Mouse (Mus musculus) olfactory bulb, adult 2 months (tissue): ENCODE data around the gene Hbb-bh2. TPM values are rescaled to one million over a fixed set of nuclear protein-coding genes. Genes with fewer than 3 reads are reported as not detected.
"Not testable (repeated sequence)": the region's sequence is repeated elsewhere in the genome, so short reads cannot be mapped to it uniquely, and the experiment has no call there.

Experiments used
- H3K27ac ChIP-seq: fragments of 200-500 bp; 2 replicates; pipeline ENCODE4 v1.5.1; 2012; ENCODE audit warnings: low read depth, low read length; ENCODE audit not compliant: insufficient read depth
- H3K4me1 ChIP-seq: fragments of 200-500 bp; 2 replicates; pipeline ENCODE4 v1.6.1; 2012; ENCODE audit warnings: low read length; ENCODE audit not compliant: control insufficient read depth, insufficient read depth
- H3K4me3 ChIP-seq: fragments of 200-500 bp; 2 replicates; pipeline ENCODE4 v1.5.1; 2012; ENCODE audit warnings: mild to moderate bottlenecking, low read depth, low read length, moderate library complexity; ENCODE audit not compliant: insufficient read depth
- CTCF ChIP-seq: fragments of 200-500 bp; IDR thresholded peaks from 2 replicates; pipeline ENCODE4 v1.5.1; 2012; ENCODE audit warnings: low read depth, mild to moderate bottlenecking, low read length, moderate library complexity; ENCODE audit not compliant: insufficient read depth
- POLR2A ChIP-seq: fragments of 200-500 bp; IDR thresholded peaks from 2 replicates; pipeline ENCODE4 v1.6.1; 2012; ENCODE audit warnings: mild to moderate bottlenecking, low read depth, low read length, moderate library complexity; ENCODE audit not compliant: insufficient read depth
- WGBS: fragments of 180-500 bp; shearing (Covaris S2); methylation state at CpG from one replicate; pipeline ENCODE4 v1.1.7; 2018; 5-methylcytosine and 5-hydroxymethylcytosine counted together
- polyA plus RNA-seq: library from polyadenylated mRNA; stranded (reverse); fragments of >200 nt; gene quantifications from 2 replicates; pipeline ENCODE4 v1.2.4, GENCODE M21; 2012; ENCODE audit warnings: low replicate concordance; ENCODE audit not compliant: missing spikeins, insufficient read depth, insufficient read length

Gene Hbb-bh2
- polyA plus RNA-seq, 1 experiment, result not detected

DNA sequence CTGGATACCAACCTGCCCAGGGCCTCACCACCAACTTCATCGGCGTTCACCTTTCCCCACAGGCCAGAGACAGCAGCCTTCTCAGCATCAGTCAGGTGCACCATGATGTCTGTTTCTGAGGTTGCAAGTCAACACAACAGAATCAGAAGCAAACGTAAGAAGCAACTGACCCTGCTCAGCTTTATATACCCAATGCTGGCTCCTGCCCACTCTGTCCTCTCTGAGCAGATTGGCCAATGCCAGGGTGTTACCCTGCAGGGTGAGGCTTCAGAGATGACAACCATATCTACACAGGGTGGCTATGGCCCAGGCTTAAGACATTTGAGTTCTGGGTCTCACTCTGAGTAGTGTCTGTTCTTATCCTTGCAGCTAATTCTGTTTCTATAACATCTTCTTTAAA is 26.6 kb downstream of the Hbb-bh2 start, which contains the start of gene Hbb-bt:
Gene Hbb-bt, minus strand, starts transcription at position 231 of the 400 bp plus-strand sequence.
- Histone ChIP-seq H3K27ac (no peak within 1 kb of the TSS), H3K4me3 (no peak within 1 kb of the TSS), H3K4me1 (no peaks in the 10 kb centered on the region)
- TF ChIP-seq POLR2A (no peak), CTCF (no peak)
- WGBS, result 82% methylated on average over 3 of the region's 3 CpGs

DNA sequence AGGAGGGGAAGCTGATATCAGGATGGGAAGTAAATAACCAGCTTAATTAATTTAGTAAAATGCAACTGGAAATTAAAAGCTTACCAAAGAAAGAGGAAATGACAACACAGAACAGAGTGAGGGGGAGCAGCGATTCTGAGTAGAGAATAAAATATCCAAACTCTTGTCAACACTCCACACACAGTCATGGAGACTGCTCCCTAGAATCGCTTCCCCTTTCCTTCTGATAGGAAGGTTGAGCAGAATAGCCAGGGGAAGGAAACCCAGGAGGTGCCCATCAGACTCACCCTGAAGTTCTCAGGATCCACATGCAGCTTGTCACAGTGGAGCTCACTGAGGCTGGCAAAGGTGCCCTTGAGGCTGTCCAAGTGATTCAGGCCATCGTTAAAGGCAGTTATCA is 27.2 kb downstream of the Hbb-bh2 start:
- H3K4me1 ChIP-seq, H3K27ac ChIP-seq: not testable (repeated sequence)
- WGBS, result no CpG with 5 or more reads among the region's 3 CpGs

DNA sequence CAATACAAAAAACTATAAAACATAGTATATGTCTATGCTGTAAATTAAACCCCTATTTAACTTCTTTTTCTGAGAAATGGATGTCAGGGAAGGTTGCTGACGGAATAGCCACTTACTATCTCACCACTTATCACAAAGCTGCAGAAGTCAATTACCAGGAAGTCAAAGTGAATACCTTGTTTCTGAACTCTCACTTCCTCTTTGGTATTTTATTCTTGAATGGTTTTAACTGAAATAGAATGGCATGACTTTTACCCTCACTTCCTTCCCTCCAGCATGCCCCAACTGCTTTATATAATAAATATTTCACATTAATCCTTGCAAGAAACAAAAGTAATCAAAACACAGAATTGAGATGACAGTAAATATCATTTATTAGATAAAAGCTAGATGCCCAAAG is 28.1 kb downstream of the Hbb-bh2 start:
- TF ChIP-seq POLR2A (no peak), CTCF (no peak)
- Histone ChIP-seq H3K4me3 (no peak overlapping the region), H3K4me1 (no peaks in the 10 kb centered on the region), H3K27ac (no peak overlapping the region)
- 76% methylated on average over 1 of the region's 1 CpGs for WGBS

More for the DNA sequence above, 27.2 kb downstream of the Hbb-bh2 start:
- not testable (repeated sequence) for H3K4me3 ChIP-seq

- TF ChIP-seq CTCF (no peak), POLR2A (no peak)
Measured at GRCm38 (mm10) chr7:103811223-103811845, 29.0 kb downstream of the Hbb-bh2 start.

DNA sequence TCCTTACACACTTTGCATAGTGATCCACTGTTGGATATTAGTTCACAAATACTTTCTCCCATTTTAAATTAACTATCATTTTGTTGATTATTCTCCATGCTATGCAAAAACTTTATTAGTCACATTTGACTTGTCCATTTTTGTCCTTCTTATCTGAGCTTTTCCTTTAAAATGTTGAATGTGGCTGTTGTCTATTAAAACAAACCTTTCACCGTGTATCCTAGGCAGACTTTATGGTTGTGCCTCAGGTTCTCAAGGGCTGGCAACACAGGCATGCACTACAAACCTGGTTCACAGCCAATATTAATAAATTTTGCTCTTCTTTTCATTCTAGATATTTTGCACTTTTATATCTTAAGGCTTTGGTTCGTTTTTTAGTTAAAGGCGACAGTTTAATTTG is 29.6 kb downstream of the Hbb-bh2 start:
- H3K4me3 ChIP-seq, result no peak overlapping the region
- WGBS, result 74% methylated on average over 3 of the region's 3 CpGs

More at GRCm38 (mm10) chr7:103811223-103811845, 29.0 kb downstream of the Hbb-bh2 start:
- Histone ChIP-seq H3K4me1 (no peaks in the 10 kb centered on the region), H3K27ac (no peak overlapping the region), H3K4me3 (no peak overlapping the region)
- WGBS, result 92% methylated on average over 1 of the region's 1 CpGs

GRCm38 (mm10) chr7:103810296-103810695 is 30.0 kb downstream of the Hbb-bh2 start:
- TF ChIP-seq CTCF (no peak), POLR2A (no peak)
- no peak overlapping the region for H3K4me3 ChIP-seq
- 91% methylated on average over 1 of the region's 1 CpGs for WGBS
- no peaks in the 10 kb centered on the region for H3K4me1 ChIP-seq
- no peak overlapping the region for H3K27ac ChIP-seq

More for the DNA sequence above, 29.6 kb downstream of the Hbb-bh2 start:
- no peak overlapping the region for H3K27ac ChIP-seq
- H3K4me1 ChIP-seq, result no peaks in the 10 kb centered on the region
- TF ChIP-seq POLR2A (no peak), CTCF (no peak)

DNA sequence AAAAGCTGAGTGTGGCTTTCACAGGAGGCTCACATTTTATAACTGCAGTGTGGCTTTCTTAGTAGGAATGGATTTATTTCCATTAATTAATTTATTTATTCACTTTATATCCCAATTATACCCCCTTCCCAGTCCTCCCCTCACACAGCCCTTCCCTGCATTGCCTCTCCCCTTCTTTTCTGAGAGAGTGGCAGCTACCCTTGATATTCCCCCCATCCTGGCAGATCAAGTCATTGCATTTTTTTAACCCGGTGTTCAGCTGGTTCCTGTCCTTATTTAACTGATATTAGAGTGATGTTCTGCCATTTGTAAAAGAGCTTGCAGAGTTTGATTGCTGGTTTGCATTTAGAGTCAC is 30.5 kb downstream of the Hbb-bh2 start:
- WGBS, result 68% methylated on average over 1 of the region's 1 CpGs

GRCm38 (mm10) chr7:103808971-103809800 is 31.1 kb downstream of the Hbb-bh2 start:
- 65% methylated on average over 5 of the region's 5 CpGs for WGBS
- TF ChIP-seq POLR2A (no peak), CTCF (no peak)
- Histone ChIP-seq H3K4me3 (no peak overlapping the region), H3K4me1 (no peaks in the 10 kb centered on the region), H3K27ac (no peak overlapping the region)

More for the DNA sequence above, 30.5 kb downstream of the Hbb-bh2 start:
- Histone ChIP-seq H3K27ac (no peak overlapping the region), H3K4me3 (no peak overlapping the region), H3K4me1 (no peaks in the 10 kb centered on the region)
- no peak for TF ChIP-seq CTCF
- TF ChIP-seq POLR2A, result no peak

DNA sequence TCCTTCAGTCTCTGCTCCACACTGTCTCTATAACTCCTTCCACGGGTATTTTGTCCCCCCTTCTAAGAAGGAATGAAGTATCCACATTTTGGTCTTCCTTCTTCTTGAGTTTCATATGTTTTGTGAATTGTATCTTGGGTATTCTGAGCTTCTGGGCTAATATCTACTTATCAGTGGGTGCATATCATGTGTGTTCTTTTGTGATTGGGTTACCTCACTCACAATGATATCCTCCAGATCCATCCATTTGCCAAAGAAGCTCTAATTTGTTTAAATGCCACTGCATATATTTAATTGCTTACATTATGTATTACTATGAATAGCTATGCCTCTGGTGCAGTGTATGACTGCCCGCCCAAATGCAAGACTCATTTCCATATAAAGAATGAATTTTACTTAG is 32.2 kb downstream of the Hbb-bh2 start:
- not testable (repeated sequence) for H3K27ac ChIP-seq, H3K4me3 ChIP-seq, H3K4me1 ChIP-seq
- WGBS, result 69% methylated on average over 2 of the region's 2 CpGs

- Histone ChIP-seq H3K4me3 (no peak overlapping the region), H3K27ac (no peak overlapping the region), H3K4me1 (no peaks in the 10 kb centered on the region)
- no peak for TF ChIP-seq CTCF
- no peak for TF ChIP-seq POLR2A
- WGBS, result 76% methylated on average over 1 of the region's 1 CpGs
Measured at GRCm38 (mm10) chr7:103806856-103807255, 33.5 kb downstream of the Hbb-bh2 start.
